Mouse (Mus musculus): ENCODE results near the gene Ifi35. TPM values are rescaled to one million over a fixed set of nuclear protein-coding genes. Genes with fewer than 3 reads are reported as not detected.
"Not testable (repeated sequence)": the region's sequence is repeated elsewhere in the genome, so short reads cannot be mapped to it uniquely, and the experiment has no call there.

Ifi35 gene
- total RNA-seq, 2 experiments from 2014 or later = 23.0 to 24.9 TPM

DNA sequence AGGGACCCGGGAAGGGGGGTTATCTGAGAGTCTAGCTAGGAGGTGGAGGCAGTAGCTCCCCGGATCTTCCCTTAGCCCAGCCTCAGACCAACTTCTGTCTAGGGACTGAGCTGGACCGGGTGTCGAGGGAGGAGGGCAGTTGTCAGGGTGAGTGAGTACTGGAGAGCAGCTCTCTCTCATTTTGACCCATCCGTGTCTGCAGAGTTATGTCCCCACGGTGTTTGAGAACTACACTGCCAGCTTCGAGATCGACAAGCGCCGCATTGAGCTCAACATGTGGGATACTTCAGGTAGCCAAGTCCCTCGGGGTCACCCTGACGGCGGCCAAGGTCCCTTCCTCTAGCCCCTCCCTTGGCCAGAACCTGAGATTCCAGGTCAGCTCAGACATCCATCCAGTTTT, 20.5 kb downstream of the Ifi35 start:
- DNase-seq = no peak

DNA sequence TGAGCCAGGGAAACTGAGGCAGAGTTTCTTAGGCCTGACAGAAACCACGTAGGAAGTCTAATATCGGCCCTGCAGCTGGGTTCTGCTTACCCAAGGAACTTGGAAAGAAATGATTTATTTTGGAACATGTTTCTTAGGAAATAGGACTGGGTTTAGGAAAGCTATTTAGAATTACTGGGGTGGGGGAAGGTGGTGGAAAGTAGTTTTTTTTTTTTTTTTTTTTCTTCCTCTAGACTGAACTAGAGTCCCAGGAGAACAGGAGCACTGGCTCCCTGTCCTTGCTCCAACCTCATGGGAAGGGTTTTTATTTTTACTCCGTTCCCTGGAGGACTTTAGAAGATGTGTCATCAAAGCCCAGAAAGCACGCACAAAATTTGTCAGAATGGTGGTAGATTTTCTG, 20.9 kb downstream of the Ifi35 start:
- DNase-seq = no peak

DNA sequence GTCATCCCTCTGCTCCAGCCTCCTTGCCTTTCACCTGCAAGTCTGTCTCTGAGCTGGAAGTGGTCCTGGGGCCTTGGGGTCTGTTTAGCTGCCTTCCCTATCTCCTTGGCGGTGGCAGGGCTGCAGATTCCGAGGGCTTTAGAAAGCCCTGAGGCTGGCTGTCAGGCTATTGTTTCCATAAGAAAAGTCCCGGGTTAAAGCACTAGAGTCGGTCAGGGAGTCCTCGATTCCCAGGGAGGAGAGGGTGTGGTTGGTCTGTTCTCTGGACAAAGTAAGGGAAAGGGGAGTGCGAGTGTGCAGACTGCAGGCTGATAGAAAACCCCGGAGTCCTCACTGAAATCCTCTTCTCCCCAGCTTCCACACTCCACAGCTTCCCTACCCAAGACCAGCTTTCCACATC, 22.0 kb downstream of the Ifi35 start:
- no peak for DNase-seq

DNA sequence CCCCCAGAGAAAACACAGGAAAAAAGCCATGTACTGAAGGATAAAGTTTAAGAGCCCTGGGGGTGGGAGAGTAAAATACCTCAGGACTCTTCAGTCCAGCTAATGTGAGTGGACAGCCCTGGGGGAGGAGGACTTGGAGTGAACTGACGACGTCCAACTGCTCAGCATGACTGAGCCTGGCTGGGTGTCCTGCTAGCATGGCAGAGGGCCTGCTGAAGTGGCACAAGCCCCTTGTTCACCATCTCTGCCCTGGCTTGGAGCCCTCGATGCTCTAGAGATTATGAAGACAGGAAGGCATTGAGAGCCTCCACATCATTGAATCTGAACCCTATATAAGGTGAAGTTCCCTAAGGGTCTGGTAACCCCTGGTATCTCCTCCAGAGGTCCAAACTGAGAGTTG, 23.7 kb downstream of the Ifi35 start:
- no peak for DNase-seq

DNA sequence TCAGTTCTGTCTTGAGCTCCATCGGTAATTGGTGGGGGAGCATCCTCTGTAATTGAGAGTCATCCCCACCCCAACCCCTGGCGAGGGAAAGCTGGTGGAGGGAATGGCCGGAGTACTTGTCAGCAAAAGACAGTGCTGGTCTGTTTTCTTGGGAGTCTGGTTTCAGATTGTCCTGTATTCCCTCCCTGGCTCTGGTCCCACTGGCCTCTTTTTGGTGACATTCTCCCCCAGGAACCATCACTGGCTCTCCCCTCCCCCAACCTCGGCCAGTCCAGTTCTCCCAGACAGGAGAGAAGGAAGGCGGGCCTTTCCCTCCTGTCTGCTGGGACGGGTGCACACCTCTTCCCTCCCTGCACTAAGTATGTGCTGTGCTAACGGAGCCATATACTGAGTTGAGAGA, 24.1 kb downstream of the Ifi35 start:
- no peak for DNase-seq

DNA sequence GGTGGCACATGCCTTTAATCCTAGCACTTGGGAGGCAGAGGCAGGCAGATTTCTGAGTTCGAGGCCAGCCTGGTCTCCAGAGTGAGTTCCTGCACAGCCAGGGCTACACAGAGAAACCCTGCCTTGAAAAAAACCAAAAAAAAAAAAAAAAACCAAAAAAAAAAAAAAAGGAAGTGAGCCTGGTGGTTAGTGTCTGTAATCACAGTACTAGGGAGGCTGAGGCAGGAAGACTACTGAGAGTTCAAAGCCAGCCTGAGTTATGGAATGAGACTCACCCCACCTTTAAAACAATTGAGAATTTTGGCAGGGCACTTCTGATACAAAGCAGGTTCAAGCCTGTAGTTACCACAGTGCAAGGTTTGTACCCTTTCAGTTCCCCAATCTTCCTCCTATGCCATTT, 25.5 kb downstream of the Ifi35 start:
- not testable (repeated sequence) for DNase-seq

DNA sequence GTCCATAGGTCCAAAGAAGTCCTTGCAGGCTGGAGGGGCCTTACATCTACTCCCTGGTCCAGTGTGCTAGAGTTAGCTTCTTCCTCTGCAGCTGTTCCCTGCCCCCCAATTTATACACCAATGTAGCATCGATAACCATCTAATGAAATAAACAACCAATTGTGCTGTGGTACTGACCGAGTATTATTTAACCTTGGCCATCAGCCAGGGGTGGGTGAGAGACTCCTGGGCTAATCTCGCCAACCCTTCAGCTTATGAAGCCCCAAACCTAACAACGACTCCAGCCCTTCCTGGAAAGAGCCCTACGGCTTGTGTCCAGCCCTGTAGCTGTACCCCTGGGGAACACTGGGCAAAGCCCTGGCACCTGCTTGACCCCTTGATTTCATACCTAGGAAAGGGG, 26.1 kb downstream of the Ifi35 start:
- no peak for DNase-seq

DNA sequence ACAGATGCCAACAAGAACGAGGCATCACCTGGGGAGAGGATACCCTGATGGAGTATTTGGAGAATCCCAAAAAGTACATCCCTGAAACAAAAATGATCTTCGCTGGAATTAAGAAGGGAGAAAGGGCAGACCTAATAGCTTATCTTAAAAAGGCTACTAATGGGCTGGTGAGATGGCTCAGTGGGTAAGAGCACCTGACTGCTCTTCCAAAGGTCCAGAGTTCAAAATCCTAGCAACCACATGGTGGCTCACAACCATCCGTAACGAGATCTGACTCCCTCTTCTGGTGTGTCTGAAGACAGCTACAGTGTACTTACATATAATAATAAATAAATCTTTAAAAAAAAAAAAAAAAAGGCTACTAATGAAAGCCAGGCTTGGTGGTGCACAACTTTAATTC, 28.2 kb downstream of the Ifi35 start:
- not testable (repeated sequence) for DNase-seq

DNA sequence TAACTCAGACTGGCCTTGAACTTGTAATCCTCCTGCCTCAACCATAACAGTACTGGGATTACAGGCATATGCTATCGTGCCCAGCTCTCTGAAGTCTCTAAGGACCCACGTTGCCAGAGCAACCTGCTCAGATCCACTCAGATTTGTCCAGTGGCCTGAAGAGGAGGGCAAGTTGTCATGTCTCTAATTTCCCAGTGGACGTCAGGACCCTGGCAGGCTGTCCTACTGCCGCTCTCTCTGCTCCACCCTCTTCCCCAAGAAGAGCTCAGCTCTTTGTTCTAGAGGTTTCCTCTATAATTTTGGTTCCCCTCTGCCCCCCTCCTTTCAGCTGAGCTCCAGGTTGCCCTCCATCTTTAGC, 29.0 kb downstream of the Ifi35 start:
- DNase-seq = no peak

DNA sequence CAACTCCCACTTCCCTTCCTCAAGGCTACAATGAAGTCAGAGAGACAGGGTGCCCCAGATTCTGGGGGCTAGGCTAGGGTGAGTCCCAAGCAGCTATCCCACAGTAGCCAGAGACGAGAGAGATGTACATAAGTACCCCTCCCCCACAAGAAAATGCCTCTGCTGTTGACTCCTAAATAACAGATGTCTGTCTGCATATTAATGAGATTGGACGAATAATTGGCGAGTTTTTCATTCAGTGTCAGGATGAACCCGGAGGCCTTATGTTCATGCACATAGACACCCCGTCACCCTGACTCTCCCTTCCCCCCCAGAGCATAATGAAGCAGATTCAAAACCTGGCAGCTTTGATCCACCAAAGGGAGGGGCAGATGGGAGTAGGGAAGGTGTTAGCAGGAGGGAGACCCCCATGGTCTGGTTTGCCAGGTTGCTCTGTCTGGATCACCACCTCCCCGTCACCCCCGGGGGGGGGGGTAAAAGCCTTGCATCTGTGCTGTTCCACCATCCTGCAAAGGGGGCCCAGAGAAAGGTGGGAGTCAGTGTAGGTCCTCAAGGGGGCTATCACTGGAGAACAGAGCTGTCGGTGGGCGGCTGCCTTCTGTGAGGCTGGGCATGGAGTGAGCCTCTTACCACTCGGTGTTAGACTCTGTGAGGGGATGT, 29.5 kb downstream of the Ifi35 start:
- no peak for DNase-seq

DNA sequence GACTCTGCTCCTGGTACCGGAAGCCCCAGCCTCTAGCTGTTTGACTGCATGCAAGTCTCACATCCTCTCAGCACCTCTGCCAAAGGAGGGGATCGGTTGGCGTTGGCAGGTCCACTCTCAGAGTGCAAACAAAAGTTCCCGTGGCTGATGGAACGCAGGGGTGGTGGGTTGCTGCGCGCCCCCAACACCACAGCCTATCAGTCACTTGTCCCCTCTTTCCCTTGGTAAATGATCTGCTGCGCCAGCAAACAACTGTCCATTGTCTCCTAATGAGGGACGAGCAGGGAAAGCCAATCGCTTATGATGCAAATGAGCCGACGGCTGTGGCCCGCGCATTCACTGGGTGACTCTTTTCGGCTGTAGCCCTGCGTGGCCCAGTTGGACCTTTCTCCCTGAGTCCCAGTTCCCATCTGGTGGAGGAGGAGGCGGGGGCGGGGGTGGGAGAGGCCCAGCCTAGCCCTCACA, 31.0 kb downstream of the Ifi35 start:
- no peak for DNase-seq

DNA sequence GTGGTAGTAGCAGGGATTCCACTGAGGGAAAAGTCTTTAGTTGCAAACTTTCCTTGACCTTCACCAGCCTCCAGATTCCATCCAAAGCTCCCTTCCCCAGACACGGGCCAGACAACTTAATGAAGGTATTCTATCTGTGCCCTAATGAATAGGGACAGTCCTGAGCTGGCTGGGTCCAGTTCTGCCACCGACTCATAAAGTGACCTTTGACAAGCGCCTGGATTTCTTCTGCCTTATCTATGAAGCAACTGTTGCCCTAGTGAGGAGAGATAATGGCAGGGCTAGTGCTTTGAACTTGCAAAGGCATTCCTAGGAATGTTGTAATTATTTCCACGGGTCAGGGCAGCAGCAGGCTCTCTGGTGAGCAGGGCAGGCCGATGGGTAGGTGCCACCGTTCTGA, 32.7 kb downstream of the Ifi35 start:
- no peak for DNase-seq

DNA sequence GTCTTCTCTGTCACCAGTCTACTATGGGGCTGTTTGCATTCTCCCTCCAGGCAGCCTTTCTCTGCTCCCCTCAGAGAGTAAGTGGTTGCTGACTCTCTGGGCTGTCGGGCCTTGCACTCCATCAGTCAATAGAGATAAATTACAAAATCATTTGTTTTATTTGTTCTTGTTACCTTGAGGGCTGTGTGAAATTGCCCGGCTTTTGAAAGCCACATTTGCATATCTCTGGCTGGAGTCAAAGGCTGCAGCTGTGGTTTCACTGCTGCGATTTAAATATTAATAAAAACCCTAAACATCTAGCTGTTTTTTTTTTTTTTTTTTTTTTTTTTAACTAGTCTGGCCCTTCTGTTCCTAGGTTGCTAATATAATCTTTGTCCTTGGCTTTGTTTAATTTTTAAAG, 35.6 kb downstream of the Ifi35 start:
- DNase-seq = no peak

DNA sequence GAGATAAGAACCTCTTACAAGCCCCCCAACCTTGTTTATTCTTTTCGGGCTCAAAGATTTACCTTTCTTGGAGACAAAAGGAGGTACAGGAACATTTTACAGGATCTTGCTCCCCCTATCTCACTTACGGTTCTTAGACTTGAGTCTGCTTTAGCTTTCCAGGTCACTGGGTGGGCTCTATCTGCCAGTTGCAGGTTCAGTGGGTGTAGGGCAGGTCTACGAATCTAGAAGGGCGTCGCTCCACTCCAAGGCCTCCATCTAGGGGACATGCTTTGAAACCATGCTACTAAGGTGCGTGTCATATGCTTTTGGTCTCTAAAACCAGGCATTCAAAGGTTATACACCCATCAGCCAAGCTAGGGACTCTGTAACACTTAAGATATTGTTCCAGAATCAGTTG, 36.0 kb downstream of the Ifi35 start:
- no peak for DNase-seq

DNA sequence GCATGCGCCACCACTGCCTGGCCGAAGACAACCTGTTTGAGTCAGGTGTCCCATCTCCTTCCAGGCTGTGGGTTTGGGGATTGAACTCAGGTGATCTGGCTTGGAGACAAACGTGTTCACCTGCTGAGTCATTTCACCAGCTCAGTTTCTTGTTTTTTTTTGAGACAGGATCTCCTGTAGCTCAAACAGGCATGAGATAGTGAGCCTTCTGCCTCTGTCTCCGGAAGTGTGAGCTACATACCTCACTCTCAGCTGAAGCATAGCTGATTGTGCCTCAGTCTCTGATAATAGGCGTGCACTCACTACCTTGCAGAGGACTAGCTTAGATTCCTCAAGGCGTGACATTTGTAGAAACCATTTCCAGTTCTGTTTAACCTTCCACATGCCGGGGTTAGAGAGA, 36.6 kb downstream of the Ifi35 start:
- DNase-seq = no peak

DNA sequence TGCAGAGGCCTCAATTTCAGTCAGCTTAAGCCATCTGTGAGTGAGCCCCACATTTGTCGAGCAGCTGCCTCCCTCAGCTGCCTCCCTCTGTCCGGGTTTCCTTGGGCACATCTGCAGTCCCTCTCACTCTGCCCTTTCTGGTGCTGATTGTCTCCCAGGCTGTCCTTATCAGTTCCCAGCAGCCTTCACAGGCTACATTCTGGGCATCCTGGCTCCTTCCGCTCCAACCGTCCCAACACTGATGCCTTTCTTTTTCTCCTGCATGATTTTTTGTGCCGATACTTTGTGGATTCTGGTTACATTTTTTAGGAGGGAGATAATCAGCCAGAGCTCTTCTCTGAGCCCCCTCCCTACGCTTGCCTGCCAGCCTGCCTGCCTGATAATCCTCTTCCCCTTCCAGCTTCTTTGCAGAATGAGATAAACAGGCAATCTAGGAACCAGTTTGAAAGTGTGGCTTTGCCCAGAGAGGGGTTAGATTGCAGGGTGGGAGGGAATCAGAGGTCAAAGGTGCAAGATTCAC, 37.4 kb downstream of the Ifi35 start:
- DNase-seq = no peak

DNA sequence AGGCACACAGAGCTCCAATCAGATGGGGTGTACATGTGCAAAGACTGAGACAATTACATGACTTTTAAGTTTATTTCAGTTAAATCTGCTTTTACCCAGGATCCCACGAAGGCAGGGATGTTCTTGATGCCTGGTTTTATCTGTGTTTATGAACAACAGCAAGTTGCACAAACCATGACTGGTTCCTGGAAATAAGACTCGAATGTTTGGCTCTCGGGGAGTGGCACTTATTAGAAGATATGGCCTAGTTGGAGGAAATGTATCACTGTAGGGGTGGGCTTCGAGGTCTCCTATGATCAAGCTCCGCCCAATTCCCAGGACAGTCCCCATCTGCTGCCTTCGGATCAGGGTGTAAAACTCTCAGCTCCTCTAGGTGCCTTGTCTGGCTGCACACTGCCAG, 37.9 kb downstream of the Ifi35 start:
- no peak for DNase-seq

DNA sequence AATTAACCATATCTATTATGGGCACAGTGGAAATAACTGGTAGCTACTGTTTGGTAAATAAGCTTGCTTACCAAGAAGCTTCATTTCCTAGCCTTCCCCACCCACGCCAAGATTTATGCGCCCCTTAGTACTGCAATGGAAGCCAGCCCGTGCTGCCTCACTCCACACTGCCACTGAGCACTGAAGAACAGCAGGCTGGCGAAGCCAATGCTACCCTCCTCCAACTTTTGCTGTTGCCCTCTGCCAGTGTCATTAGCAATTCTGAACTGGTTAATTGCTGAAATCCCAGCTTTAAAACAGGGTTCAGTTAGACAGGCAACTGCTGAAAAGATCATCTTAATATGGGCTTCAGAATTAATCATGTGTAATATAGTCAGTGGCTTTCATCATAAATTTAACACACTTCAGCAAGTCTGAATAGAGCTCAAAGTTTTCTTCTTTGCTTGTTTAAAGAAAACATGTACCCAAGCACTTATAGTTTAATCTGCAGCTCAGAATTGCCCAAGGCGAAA, 58.1 kb downstream of the Ifi35 start:
- DNase-seq = no peak

DNA sequence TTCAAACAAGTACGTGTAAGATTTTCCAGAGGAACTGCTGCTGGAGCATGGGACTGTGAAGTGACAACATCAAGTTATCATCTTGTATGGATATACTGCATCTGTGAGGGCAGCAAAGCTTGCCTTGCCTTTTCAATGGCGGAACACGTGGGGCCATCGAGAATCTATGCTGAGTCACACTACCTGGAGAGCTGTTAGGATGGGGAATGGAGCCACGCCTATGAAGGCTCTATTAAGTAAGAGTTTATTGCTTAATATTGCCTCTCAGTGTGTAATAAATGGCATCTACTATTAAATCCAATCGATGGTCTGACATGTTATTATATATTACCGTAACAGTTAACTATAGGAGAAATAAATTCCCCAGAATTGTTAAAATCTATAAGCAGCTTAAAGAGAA, 58.9 kb downstream of the Ifi35 start:
- no peak for DNase-seq

Small RNA genes lying within 50 kb of the gene (microRNA-seq; reads per million reads assigned to microRNA genes)
- gene Mir6929 = not detected

Other genes starting within 250 kb of the Ifi35 start
- gene Ezh1, start 221.9 kb upstream of the Ifi35 start, total RNA-seq (2021) = 10 to 100 TPM; 27.9 to 37.9 TPM
- 100 to 1,000 TPM; 101 to 116 TPM for gene Ramp2, start 202.4 kb upstream of the Ifi35 start, total RNA-seq (2021)
- 100 to 1,000 TPM; 109 to 112 TPM for gene Vps25, start 194.7 kb upstream of the Ifi35 start, total RNA-seq (2021)
- gene Wnk4, start 187.8 kb upstream of the Ifi35 start, total RNA-seq (2021) = 1 to 10 TPM; 2.5 to 3.6 TPM
- 1 to 10 TPM in 1 of 2 experiments, under 1 TPM in 1; 0.63 to 1.4 TPM for gene Cntd1, start 169.4 kb upstream of the Ifi35 start, total RNA-seq (2021)
- gene Coa3, start 169.3 kb upstream of the Ifi35 start, total RNA-seq (2021) = 10 to 100 TPM; 79.8 to 84.3 TPM
- 100 to 1,000 TPM; 132 to 133 TPM for gene Becn1, start 146.1 kb upstream of the Ifi35 start, total RNA-seq (2021)
- gene Psme3, start 132.2 kb upstream of the Ifi35 start, total RNA-seq (2021) = 100 to 1,000 TPM; 125 to 132 TPM
- gene Aoc2, start 123.3 kb upstream of the Ifi35 start, total RNA-seq (2021) = 1 to 10 TPM; 6.0 to 9.0 TPM
- 100 to 1,000 TPM; 103 to 122 TPM for gene Aoc3, start 117.8 kb upstream of the Ifi35 start, total RNA-seq (2021)
- 10 to 100 TPM; 35.5 to 89.5 TPM for gene G6pc, start 80.8 kb upstream of the Ifi35 start, total RNA-seq (2021)
- gene Aarsd1, start 30.8 kb upstream of the Ifi35 start, total RNA-seq (2021) = 10 to 100 TPM; 33.1 to 37.3 TPM
- 1 to 10 TPM; 1.9 to 5.0 TPM for gene Gm27029, start 23.6 kb upstream of the Ifi35 start, total RNA-seq (2021)
- gene Rundc1, start 23.3 kb upstream of the Ifi35 start, total RNA-seq (2021) = 10 to 100 TPM; 16.1 to 17.8 TPM
- gene Ptges3l, start 23.1 kb upstream of the Ifi35 start, total RNA-seq (2021) = 1 to 10 TPM; 5.6 to 9.5 TPM
- gene Rpl27, start 6.1 kb upstream of the Ifi35 start, total RNA-seq (2021) = 10 to 100 TPM; 75.5 to 92.7 TPM
- 10 to 100 TPM; 10.6 to 11.0 TPM for gene Rnd2, start 16.6 kb downstream of the Ifi35 start, total RNA-seq (2021)
- gene Vat1, start 17.8 kb downstream of the Ifi35 start, total RNA-seq (2021) = 10 to 100 TPM; 79.4 to 87.3 TPM
- gene Brca1, start 103.5 kb downstream of the Ifi35 start, total RNA-seq (2021) = 1 to 10 TPM; 8.1 to 8.3 TPM
- gene Nbr1, start 103.7 kb downstream of the Ifi35 start, total RNA-seq (2021) = 100 to 1,000 TPM; 134 to 137 TPM
- 10 to 100 TPM; 11.2 to 12.0 TPM for gene Tmem106a, start 133.8 kb downstream of the Ifi35 start, total RNA-seq (2021)
- not detected for gene Gm11634, start 150.8 kb downstream of the Ifi35 start, total RNA-seq (2021)
- gene Rdm1, start 178.8 kb downstream of the Ifi35 start, total RNA-seq (2021) = 10 to 100 TPM; 22.5 to 26.4 TPM
- gene Arl4d, start 217.1 kb downstream of the Ifi35 start, total RNA-seq (2021) = 10 to 100 TPM; 10.4 to 16.7 TPM